Mouse (Mus musculus) duodenum, adult 2 months (tissue): ENCODE data around the gene Birc5. TPM values are rescaled to one million over a fixed set of nuclear protein-coding genes. Genes with fewer than 3 reads are reported as not detected.

Source experiments
- polyA plus RNA-seq: library from polyadenylated mRNA; depleted of rRNA; stranded (reverse); fragments of >200 nt; gene quantifications from 2 replicates; pipeline ENCODE4 v1.2.3, GENCODE M21; 2012; ENCODE audit warnings: low replicate concordance; rRNA removed

The Birc5 gene
- 12.5 and 20.8 TPM in 2 replicates for polyA plus RNA-seq

DNA sequence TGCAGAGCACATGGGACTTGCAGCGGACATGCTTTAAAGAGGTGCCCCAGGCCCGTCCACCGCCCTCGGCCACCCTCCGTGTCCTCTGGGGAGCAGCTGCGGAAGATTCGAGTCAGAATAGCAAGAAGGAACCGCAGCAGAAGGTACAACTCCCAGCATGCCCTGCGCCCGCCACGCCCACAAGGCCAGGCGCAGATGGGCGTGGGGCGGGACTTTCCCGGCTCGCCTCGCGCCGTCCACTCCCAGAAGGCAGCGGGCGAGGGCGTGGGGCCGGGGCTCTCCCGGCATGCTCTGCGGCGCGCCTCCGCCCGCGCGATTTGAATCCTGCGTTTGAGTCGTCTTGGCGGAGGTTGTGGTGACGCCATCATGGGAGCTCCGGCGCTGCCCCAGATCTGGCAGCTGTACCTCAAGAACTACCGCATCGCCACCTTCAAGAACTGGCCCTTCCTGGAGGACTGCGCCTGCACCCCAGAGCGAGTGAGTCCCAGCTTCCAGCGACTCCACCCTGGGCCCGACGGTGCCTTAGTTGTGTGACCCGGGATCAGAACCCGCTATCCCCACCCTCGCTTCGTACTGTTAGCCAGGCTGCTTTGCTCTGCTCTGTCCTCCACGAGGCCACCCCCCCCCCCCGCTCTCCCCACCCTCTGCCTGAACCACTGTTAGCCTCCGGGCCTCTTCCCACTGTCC is at the start of gene Birc5:
Gene Birc5 (plus strand): TSS at position 267 of the 687 bp plus-strand sequence.

DNA sequence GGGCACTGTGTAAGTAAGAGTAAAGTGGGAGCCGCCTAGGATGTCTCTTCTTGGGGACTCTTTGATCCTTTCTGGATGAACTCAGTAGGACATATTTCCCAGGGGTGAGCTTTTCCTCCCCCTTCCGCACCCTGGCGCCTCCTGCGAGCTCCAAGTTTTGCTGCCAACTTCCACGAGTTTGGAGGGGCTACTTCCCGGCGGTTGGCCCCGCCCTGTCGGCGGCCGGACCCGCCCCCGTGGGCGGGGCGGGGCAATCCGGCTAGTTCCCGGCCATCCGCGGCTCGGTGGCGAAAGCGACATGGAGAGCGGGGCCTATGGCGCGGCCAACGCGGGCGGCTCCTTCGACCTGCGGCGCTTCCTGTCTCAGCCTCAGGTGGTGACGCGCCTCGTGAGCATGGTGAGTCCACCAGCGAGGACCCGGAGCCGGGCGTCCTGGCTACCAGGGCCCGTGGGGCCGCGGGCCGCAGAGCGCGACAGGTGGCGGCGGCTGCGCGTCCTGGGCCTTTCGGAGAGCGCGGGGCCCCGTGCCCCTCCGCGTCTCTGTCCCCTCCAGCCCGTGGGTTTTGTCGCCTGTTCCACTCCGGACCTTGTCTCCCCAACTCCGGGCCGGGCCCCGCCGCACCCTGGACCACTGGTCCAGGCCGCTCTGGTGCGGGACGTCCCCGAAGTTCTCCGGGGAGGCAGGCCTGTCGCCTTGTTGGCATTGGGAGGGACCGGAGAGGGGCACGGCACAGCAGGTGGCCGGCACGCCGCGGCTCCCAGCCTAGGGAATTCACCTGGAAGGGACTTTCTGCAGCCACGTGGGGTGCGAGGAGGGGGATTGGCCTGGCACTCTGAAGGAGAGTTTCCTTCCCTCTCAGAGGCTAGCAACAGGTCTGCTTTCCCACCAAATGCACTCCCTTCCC is 39.4 kb upstream of the Birc5 start, which contains the start of the genes Gm20708 and Syngr2:
Gene Gm20708 (plus strand): TSS at position 262 of the 905 bp plus-strand sequence.
Gene Syngr2 (plus strand): TSS at position 262 of the 905 bp plus-strand sequence.

DNA sequence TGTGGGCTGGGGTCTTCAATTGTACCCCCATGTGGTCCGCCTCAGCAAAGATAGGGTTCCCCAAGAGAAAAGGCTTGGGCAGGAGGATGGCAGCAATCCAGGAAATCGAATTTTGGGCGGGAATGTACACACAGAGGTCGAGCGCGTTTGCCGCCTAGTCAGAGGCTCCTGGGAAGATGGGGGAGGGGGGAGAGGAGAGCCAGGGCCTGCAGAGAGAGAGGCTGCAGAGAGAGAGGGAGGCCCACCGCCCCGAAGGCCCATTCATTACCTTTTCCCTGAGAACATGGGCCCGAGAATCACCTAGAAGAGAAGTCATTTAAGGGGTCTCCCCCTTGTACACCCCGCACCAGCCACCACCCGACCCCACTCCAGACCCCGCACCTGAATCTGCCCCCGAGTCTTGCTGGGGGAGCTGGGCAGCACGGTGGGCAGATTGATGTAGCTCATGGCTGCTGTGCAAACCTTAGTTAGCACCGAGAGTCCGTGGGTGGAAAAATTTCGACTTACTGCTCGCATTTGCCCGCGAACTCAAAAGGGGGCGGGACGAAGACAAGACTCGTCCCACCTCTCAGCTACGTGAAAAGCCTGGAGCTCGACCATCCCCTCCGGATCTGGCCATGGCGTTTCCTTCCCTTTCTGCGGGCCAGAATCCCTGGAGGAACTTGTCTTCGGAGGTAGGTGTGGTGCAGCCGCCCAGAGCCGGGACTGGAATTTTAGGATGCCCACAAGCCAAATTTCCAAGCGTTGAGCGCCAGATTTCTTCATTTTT is 23.5 kb upstream of the Birc5 start, which contains the start of the genes Afmid and Tk1:
Gene Afmid (plus strand): TSS at position 592 of the 769 bp plus-strand sequence.
Gene Tk1 (minus strand): TSS at position 760 of the 769 bp plus-strand sequence.

GRCm38 (mm10) chr11:117860601-117861000 is 11.6 kb downstream of the Birc5 start, which contains the start of gene Tmem235:
Gene Tmem235 (plus strand): TSS chr11:117860752.

GRCm38 (mm10) chr11:117872861-117873608 is 24.0 kb downstream of the Birc5 start, which contains the start of gene Tha1:
Gene Tha1 (minus strand): TSS chr11:117873481.

Other genes starting within 250 kb of the Birc5 start
- 6.7 and 8.7 TPM in 2 replicates for gene Tnrc6c, start 195.0 kb upstream of the Birc5 start, polyA plus RNA-seq
- 45.0 and 97.1 TPM in 2 replicates for gene Tmc8, start 67.2 kb upstream of the Birc5 start, polyA plus RNA-seq
- gene Tmc6, start 67.1 kb upstream of the Birc5 start, polyA plus RNA-seq = 61.1 and 63.0 TPM in 2 replicates
- gene 6030468B19Rik, start 51.6 kb upstream of the Birc5 start, polyA plus RNA-seq = 0.23 and 0.49 TPM in 2 replicates
- not detected in 2 replicates for gene Gm20708, start 39.6 kb upstream of the Birc5 start, polyA plus RNA-seq
- gene Syngr2, start 39.6 kb upstream of the Birc5 start, polyA plus RNA-seq = 210 and 223 TPM in 2 replicates
- 9.9 and 13.1 TPM in 2 replicates for gene Afmid, start 23.3 kb upstream of the Birc5 start, polyA plus RNA-seq
- gene Tk1, start 23.2 kb upstream of the Birc5 start, polyA plus RNA-seq = 42.7 and 62.2 TPM in 2 replicates
- gene Tmem235, start 11.5 kb downstream of the Birc5 start, polyA plus RNA-seq = 0.21 TPM in 1 of 2 replicates, not detected in the other
- 26.0 and 66.8 TPM in 2 replicates for gene Tha1, start 24.2 kb downstream of the Birc5 start, polyA plus RNA-seq
- 28.3 and 61.4 TPM in 2 replicates for gene Socs3, start 120.8 kb downstream of the Birc5 start, polyA plus RNA-seq
- 37.3 and 49.9 TPM in 2 replicates for gene Pgs1, start 137.0 kb downstream of the Birc5 start, polyA plus RNA-seq